Mouse (Mus musculus): ENCODE measurements around the gene Nudt1. TPM values are rescaled to one million over a fixed set of nuclear protein-coding genes. Genes with fewer than 3 reads are reported as not detected.

Nudt1 gene
- polyA plus RNA-seq, 1 experiment from 2014 or later, result 32.1 TPM

DNA sequence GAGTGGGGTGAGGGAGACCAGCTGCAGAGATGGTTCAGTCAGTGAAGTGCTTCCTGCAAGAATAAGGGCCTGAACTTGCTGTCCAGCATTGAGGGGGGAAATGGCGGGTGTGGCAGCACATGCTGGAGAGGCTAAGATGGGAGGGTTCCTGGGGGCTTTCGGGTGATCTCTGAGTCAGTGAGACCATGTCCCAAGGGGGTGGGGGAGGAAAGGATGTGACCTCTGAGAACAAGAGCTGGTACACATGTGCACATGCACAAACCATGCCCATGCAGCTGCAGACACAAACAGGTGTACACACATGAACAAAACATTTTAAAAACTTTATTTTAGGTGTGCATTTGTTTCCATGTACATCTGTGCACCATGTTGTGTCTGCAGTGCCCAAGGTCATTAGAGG is 52.3 kb downstream of the Nudt1 start:
- no peak overlapping the region for H3K9ac ChIP-seq
- H3K27ac ChIP-seq, result no peak overlapping the region
- H3K4me1 ChIP-seq, result 0 out of 2 replicates have a peak, but pooled peaks cover 2% of the 10 kb centered on the region
- WGBS, result 88% methylated on average over 2 of the region's 2 CpGs
- no peaks in the 10 kb centered on the region for H3K9me3 ChIP-seq (replicated peaks)
- no peak overlapping the region for H3K4me3 ChIP-seq
- H3K36me3 ChIP-seq, result no peaks in the 10 kb centered on the region
- ATAC-seq (ENCODE audit: low FRiP score), result no peak
- H3K4me2 ChIP-seq (replicated peaks), result no peak overlapping the region
- H3K27me3 ChIP-seq, result no peaks in the 10 kb centered on the region

DNA sequence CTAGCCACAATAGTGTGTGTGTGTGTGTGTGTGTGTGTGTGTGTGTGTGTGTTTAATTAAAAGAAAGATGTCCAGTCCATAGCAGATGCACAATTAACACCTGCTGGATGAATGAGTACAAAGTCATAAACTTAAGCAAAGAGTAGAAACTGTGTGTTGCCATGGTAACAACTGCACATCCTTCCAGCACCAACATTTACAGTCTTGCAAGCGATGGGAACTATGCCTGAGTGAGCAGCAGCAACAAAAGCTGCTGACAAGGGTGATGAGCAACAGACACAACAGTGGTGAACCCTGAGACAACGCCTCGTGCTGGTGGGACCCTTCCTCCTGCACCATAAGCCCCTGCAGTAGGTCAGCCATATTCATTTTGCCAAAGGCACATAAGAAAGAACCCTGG is 52.8 kb downstream of the Nudt1 start:
- H3K27me3 ChIP-seq, result no peaks in the 10 kb centered on the region
- no peak for ATAC-seq (ENCODE audit: low FRiP score)
- H3K4me2 ChIP-seq (replicated peaks), result no peak overlapping the region
- H3K27ac ChIP-seq, result no peak overlapping the region
- no peak overlapping the region for H3K9ac ChIP-seq
- 47% methylated on average over 3 of the region's 3 CpGs for WGBS
- 0 out of 2 replicates have a peak, but pooled peaks cover 2% of the 10 kb centered on the region for H3K4me1 ChIP-seq
- H3K4me3 ChIP-seq, result no peak overlapping the region
- no peaks in the 10 kb centered on the region for H3K36me3 ChIP-seq
- H3K9me3 ChIP-seq (replicated peaks), result no peaks in the 10 kb centered on the region

DNA sequence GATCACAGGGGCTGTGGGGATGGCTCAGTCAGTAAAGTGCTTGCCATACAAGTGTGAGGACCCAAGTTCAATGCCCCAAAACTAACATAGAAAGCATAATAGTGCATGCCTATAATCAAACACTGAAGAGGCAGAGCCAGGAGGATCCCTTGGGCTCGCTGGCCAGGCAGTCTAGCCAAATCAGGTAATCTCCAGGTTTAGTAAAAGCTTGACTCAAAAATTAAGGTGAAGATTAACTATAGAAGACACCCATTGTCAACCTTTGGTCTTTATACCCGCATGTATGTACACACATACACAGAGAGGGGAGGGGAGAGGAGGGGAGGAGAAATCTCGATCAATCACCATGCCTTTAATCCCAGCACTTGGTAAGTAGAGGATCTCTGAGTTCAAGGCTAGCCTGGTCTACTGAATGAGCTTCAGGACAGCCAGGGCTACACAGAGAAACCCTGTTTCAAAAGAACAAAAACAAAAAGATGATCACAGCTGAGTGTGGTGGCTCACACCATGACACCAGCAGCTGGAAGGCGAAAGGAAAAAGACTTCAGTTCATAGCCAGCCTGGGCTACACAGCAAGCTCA is 53.9 kb downstream of the Nudt1 start:
- 91% methylated on average over 4 of the region's 4 CpGs for WGBS
- H3K9ac ChIP-seq, result no peak overlapping the region
- H3K9me3 ChIP-seq (replicated peaks), result no peaks in the 10 kb centered on the region
- no peaks in the 10 kb centered on the region for H3K36me3 ChIP-seq
- H3K4me1 ChIP-seq, result 0 out of 2 replicates have a peak, but pooled peaks cover 2% of the 10 kb centered on the region
- ATAC-seq (ENCODE audit: low FRiP score), result no peak
- H3K27me3 ChIP-seq, result no peaks in the 10 kb centered on the region
- H3K4me3 ChIP-seq, result no peak overlapping the region
- no peak overlapping the region for H3K4me2 ChIP-seq (replicated peaks)
- no peak overlapping the region for H3K27ac ChIP-seq

DNA sequence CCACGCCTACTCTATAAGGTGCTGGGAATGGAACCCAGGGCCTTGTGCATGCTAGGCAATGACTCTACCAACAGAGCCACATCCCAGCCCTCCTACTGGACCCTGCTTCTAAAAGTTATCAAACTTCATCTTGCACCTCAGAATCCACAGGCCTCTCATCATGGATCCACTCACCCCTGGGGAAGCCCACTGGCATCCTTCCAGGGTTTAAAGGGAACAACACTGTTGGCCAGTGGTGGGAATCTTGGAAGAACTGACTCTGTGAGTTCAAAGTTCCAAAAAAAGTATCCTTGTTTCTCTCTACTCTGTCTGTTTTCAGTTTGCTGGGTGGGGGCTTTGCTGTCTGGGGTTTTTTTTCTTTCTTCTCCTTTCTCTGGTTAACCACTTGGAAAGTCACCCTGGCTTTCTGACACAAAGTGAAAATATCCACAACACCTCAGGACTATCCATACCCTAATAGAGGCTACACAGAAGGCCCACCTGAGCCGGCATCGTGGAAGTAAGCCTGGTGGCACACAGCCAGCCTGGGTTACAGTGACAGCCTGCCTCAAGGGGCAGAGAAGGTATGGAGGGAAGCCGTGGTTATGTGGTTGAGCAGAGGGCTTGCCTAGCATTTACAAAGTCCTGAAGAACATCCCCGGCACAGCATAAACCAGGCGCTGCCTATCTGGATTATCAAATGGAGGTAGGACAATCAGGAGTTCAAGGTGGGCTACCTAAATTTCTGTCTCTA is 56.8 kb downstream of the Nudt1 start:
- Histone ChIP-seq H3K4me3 (no peak overlapping the region), H3K9ac (no peak overlapping the region), H3K27me3 (no peaks in the 10 kb centered on the region), H3K4me2 (replicated peaks) (no peak overlapping the region), H3K36me3 (no peaks in the 10 kb centered on the region), H3K9me3 (replicated peaks) (no peaks in the 10 kb centered on the region), H3K4me1 (0 out of 2 replicates have a peak, but pooled peaks cover 2% of the 10 kb centered on the region), H3K27ac (no peak overlapping the region)
- WGBS, result 95% methylated on average over 6 of the region's 6 CpGs
- no peak for ATAC-seq (ENCODE audit: low FRiP score)

DNA sequence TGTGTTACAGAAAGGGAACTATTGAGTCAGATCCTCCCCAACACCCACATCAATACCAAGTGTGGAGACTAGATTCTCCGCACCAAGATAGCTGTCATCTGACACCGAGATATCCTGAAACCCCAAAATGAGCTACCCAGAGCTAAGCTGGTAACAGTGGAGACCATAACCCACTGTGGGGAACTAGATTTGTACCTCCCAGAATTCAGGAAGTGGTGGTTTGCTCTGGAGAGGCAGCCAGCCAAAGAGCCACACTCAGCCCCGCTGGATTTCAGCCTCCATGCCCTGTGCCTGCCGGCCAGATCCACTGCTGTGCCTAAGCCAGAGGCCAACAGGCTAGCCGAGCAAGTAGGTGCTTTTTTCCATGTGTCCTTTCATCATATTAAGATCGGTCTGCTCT is 57.8 kb downstream of the Nudt1 start:
- no peaks in the 10 kb centered on the region for H3K36me3 ChIP-seq
- H3K9ac ChIP-seq, result no peak overlapping the region
- H3K27me3 ChIP-seq, result no peaks in the 10 kb centered on the region
- no peak for ATAC-seq (ENCODE audit: low FRiP score)
- no peak overlapping the region for H3K4me3 ChIP-seq
- 80% methylated on average over 6 of the region's 6 CpGs for WGBS
- peaks cover 9% of the 10 kb centered on the region; the same call in 1 of the 2 replicates for H3K4me1 ChIP-seq
- no peak overlapping the region for H3K27ac ChIP-seq
- no peaks in the 10 kb centered on the region for H3K9me3 ChIP-seq (replicated peaks)
- no peak overlapping the region for H3K4me2 ChIP-seq (replicated peaks)

DNA sequence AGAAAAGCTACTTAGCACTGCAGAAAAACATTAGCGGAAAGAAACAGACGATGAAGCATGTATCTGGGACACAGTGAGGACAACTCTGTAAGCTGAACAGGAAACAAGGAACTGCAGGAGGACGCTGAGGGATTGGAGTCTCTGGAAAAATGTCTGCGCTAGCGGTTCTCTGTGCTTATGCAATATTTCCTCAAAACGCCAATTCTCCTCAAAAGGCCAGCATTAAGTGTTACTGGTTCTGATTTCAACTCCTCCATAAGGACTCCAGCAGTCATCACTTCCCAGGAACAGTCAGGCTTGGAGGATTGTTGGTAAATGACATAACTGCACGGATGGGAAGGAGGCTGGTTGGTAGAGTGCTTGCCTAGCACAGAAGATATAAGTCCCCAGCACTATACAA is 59.7 kb downstream of the Nudt1 start:
- H3K36me3 ChIP-seq, result no peaks in the 10 kb centered on the region
- WGBS, result 94% methylated on average over 7 of the region's 7 CpGs
- no peak for ATAC-seq (ENCODE audit: low FRiP score)
- H3K9me3 ChIP-seq (replicated peaks), result no peaks in the 10 kb centered on the region
- peaks cover 12% of the 10 kb centered on the region; the same call in 1 of the 2 replicates for H3K4me1 ChIP-seq
- no peaks in the 10 kb centered on the region for H3K27me3 ChIP-seq
- no peak overlapping the region for H3K4me3 ChIP-seq
- no peak overlapping the region for H3K9ac ChIP-seq
- no peak overlapping the region for H3K27ac ChIP-seq
- no peak overlapping the region for H3K4me2 ChIP-seq (replicated peaks)

DNA sequence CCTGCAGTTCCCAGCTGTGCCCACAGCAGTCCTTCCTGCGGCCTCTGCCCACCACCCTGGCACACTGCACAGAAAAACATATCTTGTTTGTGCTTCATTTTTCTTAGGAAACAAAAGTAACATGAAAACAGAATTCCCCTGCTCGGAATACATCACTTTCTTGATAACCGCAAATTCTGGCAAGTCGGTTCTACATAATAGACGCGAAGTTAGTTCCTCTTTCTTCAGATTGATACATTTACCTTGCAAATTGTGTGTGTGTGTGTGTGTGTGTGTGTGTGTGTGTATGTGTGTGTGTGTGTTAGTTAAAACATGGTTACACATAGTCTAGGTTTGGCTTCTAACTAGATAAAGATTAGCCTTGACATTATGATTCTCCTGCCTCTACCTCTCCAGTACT is 61.2 kb downstream of the Nudt1 start:
- Histone ChIP-seq H3K27ac (no peak overlapping the region), H3K36me3 (no peaks in the 10 kb centered on the region), H3K4me2 (replicated peaks) (no peak overlapping the region), H3K27me3 (no peaks in the 10 kb centered on the region), H3K9me3 (replicated peaks) (no peaks in the 10 kb centered on the region), H3K9ac (no peak overlapping the region), H3K4me3 (no peak overlapping the region), H3K4me1 (peaks cover 17% of the 10 kb centered on the region)
- ATAC-seq (ENCODE audit: low FRiP score), result no peak
- WGBS, result 95% methylated on average over 6 of the region's 6 CpGs

DNA sequence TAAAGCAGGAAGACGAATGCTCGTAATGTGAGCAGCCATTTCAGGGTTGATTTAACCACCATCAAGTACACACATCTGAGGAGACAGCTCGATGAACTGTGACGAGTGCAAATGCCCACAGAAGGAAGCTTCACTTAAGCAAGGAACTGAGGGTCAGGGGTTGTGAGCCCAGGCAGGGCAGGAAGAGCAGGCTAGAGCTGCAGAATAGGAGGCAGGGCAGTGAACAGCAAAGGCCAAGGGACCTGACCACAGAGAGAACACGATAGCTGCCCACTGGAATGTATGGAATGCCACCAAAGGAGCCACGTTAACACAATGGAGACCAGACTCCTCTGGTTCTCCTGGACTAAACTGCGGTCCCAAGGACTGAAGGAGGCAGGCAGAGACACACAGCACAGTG is 62.1 kb downstream of the Nudt1 start:
- no peak for ATAC-seq (ENCODE audit: low FRiP score)
- no peaks in the 10 kb centered on the region for H3K27me3 ChIP-seq
- no peaks in the 10 kb centered on the region for H3K9me3 ChIP-seq (replicated peaks)
- no peak overlapping the region for H3K9ac ChIP-seq
- no peak overlapping the region for H3K4me3 ChIP-seq
- H3K36me3 ChIP-seq, result no peaks in the 10 kb centered on the region
- peak overlapping the region; percentile 55; the same call in 1 of the 2 replicates for H3K27ac ChIP-seq
- WGBS, result 6% methylated on average over 7 of the region's 7 CpGs
- H3K4me2 ChIP-seq (replicated peaks), result no peak overlapping the region
- peaks cover 26% of the 10 kb centered on the region for H3K4me1 ChIP-seq

DNA sequence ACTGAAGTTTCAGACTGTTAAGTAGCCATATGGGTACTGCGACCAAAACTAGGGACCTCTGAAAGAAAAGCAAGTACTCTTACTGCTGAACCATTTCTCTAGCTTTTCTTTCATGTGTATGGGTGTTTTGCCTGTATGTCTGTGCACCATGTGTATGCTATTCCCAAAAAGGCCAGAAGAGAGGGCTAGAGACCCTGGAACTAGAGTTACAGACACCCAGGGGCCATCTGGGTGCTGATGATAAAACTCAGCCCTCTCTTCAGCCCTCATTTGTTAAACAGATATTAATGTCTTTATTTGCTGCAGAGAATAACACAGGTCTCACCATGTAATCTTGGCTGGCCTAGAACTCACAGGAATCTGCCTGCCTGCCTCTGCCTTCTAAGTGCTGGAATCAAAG is 63.0 kb downstream of the Nudt1 start:
- Histone ChIP-seq H3K36me3 (no peaks in the 10 kb centered on the region), H3K4me2 (replicated peaks) (no peak overlapping the region), H3K9me3 (replicated peaks) (no peaks in the 10 kb centered on the region), H3K4me3 (no peak overlapping the region), H3K9ac (no peak overlapping the region), H3K4me1 (peaks cover 27% of the 10 kb centered on the region), H3K27me3 (no peaks in the 10 kb centered on the region), H3K27ac (no peak overlapping the region)
- ATAC-seq (ENCODE audit: low FRiP score), result no peak
- WGBS, result 79% methylated on average over 1 of the region's 1 CpGs

DNA sequence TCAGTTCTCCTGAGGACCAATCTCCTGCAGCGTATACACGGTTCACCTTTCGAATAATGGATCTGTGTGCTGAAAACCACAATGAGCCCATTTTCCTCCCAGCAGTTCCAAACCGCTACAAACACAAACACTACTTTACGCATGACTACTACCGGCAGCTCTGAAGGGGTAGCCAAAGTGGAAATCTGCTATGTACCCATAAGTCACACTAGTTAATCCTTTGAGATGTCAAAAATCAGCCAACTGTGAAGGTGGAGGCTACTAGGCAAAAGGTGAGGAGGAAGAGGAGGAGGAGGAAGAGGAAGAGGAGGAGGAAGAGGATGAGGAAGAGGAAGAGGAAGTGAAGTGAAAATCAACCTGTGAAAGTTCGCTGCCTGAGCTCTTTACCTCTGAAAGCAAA is 65.8 kb downstream of the Nudt1 start:
- WGBS, result 83% methylated on average over 7 of the region's 7 CpGs
- no peak overlapping the region for H3K4me3 ChIP-seq
- no peaks in the 10 kb centered on the region for H3K36me3 ChIP-seq
- no peak overlapping the region for H3K27ac ChIP-seq
- peaks cover 27% of the 10 kb centered on the region for H3K4me1 ChIP-seq
- no peaks in the 10 kb centered on the region for H3K9me3 ChIP-seq (replicated peaks)
- H3K4me2 ChIP-seq (replicated peaks), result no peak overlapping the region
- ATAC-seq (ENCODE audit: low FRiP score), result no peak
- no peaks in the 10 kb centered on the region for H3K27me3 ChIP-seq
- H3K9ac ChIP-seq, result no peak overlapping the region

Other genes starting within 250 kb of the Nudt1 start
- gene Mad1l1, start 104 bp upstream of the Nudt1 start, polyA plus RNA-seq (2016; fragmentation: Nextera tagmentation; extraction: Ambion mirVana), result 39.9 and 44.8 TPM in 2 replicates
- 18.9 and 20.9 TPM in 2 replicates for gene Mrm2, start 10.2 kb downstream of the Nudt1 start, polyA plus RNA-seq (2016; fragmentation: Nextera tagmentation; extraction: Ambion mirVana)
- 21.1 and 22.1 TPM in 2 replicates for gene Snx8, start 67.6 kb downstream of the Nudt1 start, polyA plus RNA-seq (2016; fragmentation: Nextera tagmentation; extraction: Ambion mirVana)
- gene Eif3b, start 97.7 kb downstream of the Nudt1 start, polyA plus RNA-seq (2016; fragmentation: Nextera tagmentation; extraction: Ambion mirVana), result 155 and 162 TPM in 2 replicates
- gene Gm4869, start 124.0 kb downstream of the Nudt1 start, polyA plus RNA-seq (2016; fragmentation: Nextera tagmentation; extraction: Ambion mirVana), result not detected in 2 replicates
- gene Chst12, start 183.9 kb downstream of the Nudt1 start, polyA plus RNA-seq (2016; fragmentation: Nextera tagmentation; extraction: Ambion mirVana), result 16.1 and 19.6 TPM in 2 replicates
- not detected in 2 replicates for gene Grifin, start 243.4 kb downstream of the Nudt1 start, polyA plus RNA-seq (2016; fragmentation: Nextera tagmentation; extraction: Ambion mirVana)